Mouse (Mus musculus): ENCODE measurements around the gene Sh2d2a. TPM values are rescaled to one million over a fixed set of nuclear protein-coding genes. Genes with fewer than 3 reads are reported as not detected.
"Not testable (repeated sequence)": the region's sequence is repeated elsewhere in the genome, so short reads cannot be mapped to it uniquely, and the experiment has no call there.

Gene Sh2d2a
- polyA plus RNA-seq, 1 experiment from 2014 or later: not detected

GRCm38 (mm10) chr3:87864111-87864510 lies 17.6 kb downstream of the Sh2d2a start:
- not testable (repeated sequence) for H3K27me3 ChIP-seq (replicated peaks); H3K4me1 ChIP-seq; H3K9ac ChIP-seq; H3K4me3 ChIP-seq; H3K27ac ChIP-seq; H3K4me2 ChIP-seq (replicated peaks); ATAC-seq (ENCODE audit: low FRiP score, low read depth); H3K9me3 ChIP-seq
- peaks cover 83% of the 10 kb centered on the region for H3K36me3 ChIP-seq
- 97% methylated on average over 4 of the region's 4 CpGs for WGBS

DNA sequence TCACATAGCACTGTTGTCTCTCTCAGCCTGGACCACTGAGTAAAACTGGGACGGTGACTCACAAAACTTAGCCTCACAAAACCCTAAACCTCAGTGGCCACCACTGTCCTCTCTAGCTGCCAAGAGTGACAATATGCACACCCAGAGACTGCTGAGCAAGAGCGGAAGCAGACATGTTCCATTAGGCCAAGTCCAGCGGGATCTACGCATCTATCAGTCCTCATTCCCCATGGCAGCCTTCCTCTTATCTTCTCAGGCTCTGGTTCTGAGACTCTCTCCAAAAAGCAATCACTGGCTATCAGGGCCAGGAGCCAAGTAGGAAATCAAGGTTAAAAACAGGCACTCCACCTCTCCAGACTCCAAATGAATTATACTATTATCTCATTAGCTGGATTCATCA lies 31.2 kb downstream of the Sh2d2a start:
- WGBS: 94% methylated on average over 4 of the region's 4 CpGs
- Histone ChIP-seq H3K4me3 (no peak overlapping the region), H3K9me3 (no peaks in the 10 kb centered on the region), H3K4me1 (no peaks in the 10 kb centered on the region), H3K36me3 (peaks cover 16% of the 10 kb centered on the region), H3K27me3 (replicated peaks) (no peaks in the 10 kb centered on the region), H3K27ac (no peak overlapping the region), H3K4me2 (replicated peaks) (no peak overlapping the region), H3K9ac (no peak overlapping the region)
- ATAC-seq (ENCODE audit: low FRiP score, low read depth): no peak

DNA sequence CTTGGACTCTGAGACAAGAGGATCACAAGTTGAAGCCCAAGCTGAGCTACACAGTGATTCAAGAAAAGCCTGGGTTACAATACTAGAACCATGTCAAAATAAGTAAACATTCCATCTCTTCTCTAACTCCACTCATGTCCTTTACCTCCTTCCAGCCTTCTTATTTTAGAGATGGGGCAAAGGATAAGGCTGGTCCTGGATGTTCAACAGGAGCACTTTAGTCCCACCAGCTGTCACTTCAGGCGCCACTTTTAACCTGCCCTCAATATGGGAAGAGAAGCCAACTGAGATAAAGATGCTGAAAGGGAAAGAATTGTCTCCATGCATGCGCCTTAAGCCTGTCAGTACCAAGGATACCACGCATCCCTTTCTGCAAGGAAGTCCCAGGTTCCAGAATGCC lies 37.7 kb downstream of the Sh2d2a start:
- no peak for ATAC-seq (ENCODE audit: low FRiP score, low read depth)
- H3K4me1 ChIP-seq: peaks cover 17% of the 10 kb centered on the region
- no peak overlapping the region for H3K27ac ChIP-seq
- H3K27me3 ChIP-seq (replicated peaks): no peaks in the 10 kb centered on the region
- H3K4me3 ChIP-seq: peak overlapping the region; percentile 100
- peak overlapping the region; percentile 95 for H3K4me2 ChIP-seq (replicated peaks)
- H3K9me3 ChIP-seq: peaks cover 4% of the 10 kb centered on the region; the same call in 1 of the 2 replicates
- 7% methylated on average over 3 of the region's 3 CpGs for WGBS
- H3K36me3 ChIP-seq: peaks cover 10% of the 10 kb centered on the region
- H3K9ac ChIP-seq: peak overlapping the region; percentile 95

DNA sequence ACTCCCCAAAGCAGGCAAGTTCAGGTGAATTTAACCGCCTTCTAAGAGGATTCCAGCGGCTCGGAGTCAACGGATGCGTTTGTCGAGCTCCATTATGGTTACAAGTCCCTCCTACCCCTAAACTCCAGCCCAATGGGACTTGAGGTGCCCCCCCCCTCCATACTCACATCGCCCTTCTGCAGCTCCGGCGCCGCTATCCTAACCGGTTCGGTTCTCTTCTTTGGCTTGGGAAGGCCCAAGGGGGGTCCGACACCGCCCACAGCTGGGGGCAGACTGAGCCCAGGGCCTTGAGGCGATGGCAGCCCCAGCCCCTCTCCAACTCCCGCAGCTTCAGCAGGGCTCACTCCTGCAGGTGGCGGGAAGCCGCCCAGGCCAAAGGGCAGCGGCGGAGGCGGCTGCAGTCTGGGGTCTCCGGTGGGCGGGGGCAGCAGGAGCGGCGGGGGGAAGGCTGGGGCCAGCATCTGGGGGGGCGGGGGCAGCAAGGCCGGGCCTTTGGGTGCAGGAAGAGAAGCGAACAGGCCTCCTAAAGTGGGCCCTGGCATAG lies 38.2 kb downstream of the Sh2d2a start:
- H3K9ac ChIP-seq: peak overlapping the region; percentile 95
- H3K4me3 ChIP-seq: peak overlapping the region; percentile 100
- peak; percentile 11 for ATAC-seq (ENCODE audit: low FRiP score, low read depth)
- H3K4me1 ChIP-seq: peaks cover 17% of the 10 kb centered on the region
- peaks cover 4% of the 10 kb centered on the region; the same call in 1 of the 2 replicates for H3K9me3 ChIP-seq
- under 1% methylated on average over 28 of the region's 28 CpGs for WGBS
- H3K27me3 ChIP-seq (replicated peaks): no peaks in the 10 kb centered on the region
- peaks cover 9% of the 10 kb centered on the region for H3K36me3 ChIP-seq
- H3K4me2 ChIP-seq (replicated peaks): peak overlapping the region; percentile 95
- H3K27ac ChIP-seq: peak overlapping the region; percentile 62; the same call in 1 of the 2 replicates

GRCm38 (mm10) chr3:87885281-87886003 lies 38.9 kb downstream of the Sh2d2a start, which contains the start of gene Prcc:
Prcc (minus strand) TSS chr3:87885608.
- H3K27ac ChIP-seq: peak within 1 kb of the TSS; percentile 62; the same call in 1 of the 2 replicates

GRCm38 (mm10) chr3:87886004-87886365 lies 39.4 kb downstream of the Sh2d2a start:
- WGBS: 18% methylated on average over 10 of the region's 10 CpGs
- Histone ChIP-seq H3K9ac (no peak overlapping the region), H3K4me1 (peaks cover 17% of the 10 kb centered on the region), H3K27ac (no peak overlapping the region), H3K27me3 (replicated peaks) (no peaks in the 10 kb centered on the region), H3K4me3 (peak overlapping the region; percentile 100), H3K9me3 (peaks cover 4% of the 10 kb centered on the region; the same call in 1 of the 2 replicates), H3K36me3 (no peaks in the 10 kb centered on the region), H3K4me2 (replicated peaks) (peak overlapping the region; percentile 47)
- peak; percentile 41 for ATAC-seq (ENCODE audit: low FRiP score, low read depth)

More at GRCm38 (mm10) chr3:87885281-87886003, 38.9 kb downstream of the Sh2d2a start, which contains the start of gene Prcc:
- peak within 1 kb of the TSS; percentile 95 for H3K9ac ChIP-seq
- H3K27me3 ChIP-seq (replicated peaks): no peaks in the 10 kb centered on the region
- H3K4me3 ChIP-seq: peak within 1 kb of the TSS; percentile 100
- H3K4me1 ChIP-seq: peaks cover 17% of the 10 kb centered on the region
- WGBS: under 1% methylated on average over 33 of the region's 33 CpGs
- H3K36me3 ChIP-seq: peaks cover 4% of the 10 kb centered on the region
- peak within 1 kb of the TSS; percentile 95 for H3K4me2 ChIP-seq (replicated peaks)
- H3K9me3 ChIP-seq: peaks cover 4% of the 10 kb centered on the region; the same call in 1 of the 2 replicates
- ATAC-seq (ENCODE audit: low FRiP score, low read depth): peak; percentile 99

DNA sequence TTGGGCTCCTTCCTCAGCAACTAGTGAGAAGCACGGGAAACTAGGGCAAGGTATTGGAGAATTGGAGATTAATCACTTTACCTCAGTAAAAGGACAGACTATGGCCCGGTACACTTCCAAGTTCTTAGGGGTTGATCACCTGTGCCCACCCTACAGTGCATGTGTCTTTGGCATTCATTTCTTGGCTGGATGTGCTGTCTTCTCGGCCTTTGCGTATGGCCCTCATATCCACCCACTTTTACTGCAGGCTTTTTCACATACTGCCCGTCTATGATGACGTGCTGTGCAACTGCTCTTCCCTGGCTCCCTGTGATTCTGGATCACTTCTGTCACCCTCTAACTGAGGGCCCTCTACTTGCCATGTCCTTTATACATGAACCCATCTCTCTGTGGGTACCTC lies 39.9 kb downstream of the Sh2d2a start:
- peak overlapping the region; percentile 47 for H3K4me2 ChIP-seq (replicated peaks)
- H3K9ac ChIP-seq: no peak overlapping the region
- H3K27me3 ChIP-seq (replicated peaks): no peaks in the 10 kb centered on the region
- H3K4me1 ChIP-seq: peaks cover 17% of the 10 kb centered on the region
- H3K4me3 ChIP-seq: no peak overlapping the region
- H3K27ac ChIP-seq: no peak overlapping the region
- 87% methylated on average over 6 of the region's 6 CpGs for WGBS
- peaks cover 4% of the 10 kb centered on the region; the same call in 1 of the 2 replicates for H3K9me3 ChIP-seq
- no peaks in the 10 kb centered on the region for H3K36me3 ChIP-seq
- 0 out of 2 replicates have a peak, but pooled peaks have one; percentile 1 for ATAC-seq (ENCODE audit: low FRiP score, low read depth)

GRCm38 (mm10) chr3:87887400-87887799 lies 40.8 kb downstream of the Sh2d2a start:
- H3K4me2 ChIP-seq (replicated peaks); H3K36me3 ChIP-seq; H3K27ac ChIP-seq; ATAC-seq (ENCODE audit: low FRiP score, low read depth); H3K9me3 ChIP-seq; H3K4me3 ChIP-seq; H3K27me3 ChIP-seq (replicated peaks); H3K9ac ChIP-seq: not testable (repeated sequence)
- WGBS: 89% methylated on average over 4 of the region's 4 CpGs
- peaks cover 17% of the 10 kb centered on the region for H3K4me1 ChIP-seq

- Histone ChIP-seq H3K27ac (no peak overlapping the region), H3K9me3 (peaks cover 4% of the 10 kb centered on the region; the same call in 1 of the 2 replicates), H3K36me3 (no peaks in the 10 kb centered on the region), H3K27me3 (replicated peaks) (no peaks in the 10 kb centered on the region), H3K9ac (no peak overlapping the region), H3K4me1 (no peaks in the 10 kb centered on the region), H3K4me2 (replicated peaks) (no peak overlapping the region), H3K4me3 (no peak overlapping the region)
- no peak for ATAC-seq (ENCODE audit: low FRiP score, low read depth)
- 67% methylated on average over 3 of the region's 3 CpGs for WGBS
Measured at GRCm38 (mm10) chr3:87891481-87891880, 44.9 kb downstream of the Sh2d2a start.

DNA sequence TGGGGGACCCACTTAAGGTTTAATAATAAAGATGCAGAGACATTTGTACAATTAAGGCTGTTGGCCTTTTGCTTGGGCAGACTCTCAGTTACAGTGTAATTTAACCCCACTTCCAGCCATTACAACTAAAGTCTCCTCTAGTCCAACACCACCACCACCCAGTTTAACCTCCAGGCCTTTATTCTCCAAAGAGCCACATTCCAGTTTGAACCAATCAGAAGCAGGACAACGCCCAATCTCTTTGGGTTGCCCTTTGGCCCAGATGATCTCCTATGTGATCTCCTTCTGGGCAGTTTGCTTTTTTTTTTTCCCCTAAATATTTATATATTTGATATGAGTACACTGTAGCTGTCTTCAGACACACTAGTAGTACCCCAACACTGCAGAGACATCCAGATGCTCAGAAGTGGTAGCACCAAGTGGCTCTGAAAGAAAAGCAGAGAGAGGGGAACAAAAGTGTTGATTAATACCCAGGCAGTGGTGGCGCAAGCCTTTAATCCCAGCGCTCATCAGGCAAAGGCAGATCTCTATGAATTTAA lies 46.9 kb downstream of the Sh2d2a start:
- Histone ChIP-seq H3K4me2 (replicated peaks) (no peak overlapping the region), H3K36me3 (no peaks in the 10 kb centered on the region), H3K27ac (no peak overlapping the region), H3K27me3 (replicated peaks) (no peaks in the 10 kb centered on the region), H3K9me3 (no peaks in the 10 kb centered on the region), H3K9ac (no peak overlapping the region), H3K4me3 (no peak overlapping the region), H3K4me1 (no peaks in the 10 kb centered on the region)
- 82% methylated on average over 3 of the region's 3 CpGs for WGBS
- ATAC-seq (ENCODE audit: low FRiP score, low read depth): no peak

DNA sequence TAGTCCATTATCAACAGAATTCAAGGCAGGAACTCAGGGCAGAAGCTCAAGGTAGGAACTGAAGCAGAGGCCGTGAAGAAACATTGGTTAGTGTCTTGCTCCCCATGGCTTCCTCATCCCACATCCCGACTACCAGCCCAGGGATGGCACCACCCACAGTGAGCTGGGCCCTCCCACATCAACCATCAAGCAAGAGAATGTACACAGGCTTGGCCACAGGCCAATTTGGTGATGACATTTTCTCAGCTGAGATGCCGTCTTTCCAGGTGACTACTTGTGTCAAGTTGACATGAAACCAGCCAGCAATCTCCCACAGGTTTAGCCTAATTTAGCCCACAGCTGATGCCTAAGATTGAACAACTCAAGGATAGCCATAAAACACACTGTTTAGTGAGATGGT lies 52.7 kb downstream of the Sh2d2a start:
- Histone ChIP-seq H3K4me1 (no peaks in the 10 kb centered on the region), H3K4me3 (no peak overlapping the region), H3K27ac (no peak overlapping the region), H3K9ac (no peak overlapping the region), H3K36me3 (no peaks in the 10 kb centered on the region), H3K4me2 (replicated peaks) (no peak overlapping the region), H3K27me3 (replicated peaks) (no peaks in the 10 kb centered on the region), H3K9me3 (no peaks in the 10 kb centered on the region)
- ATAC-seq (ENCODE audit: low FRiP score, low read depth): no peak
- 78% methylated on average over 3 of the region's 3 CpGs for WGBS

DNA sequence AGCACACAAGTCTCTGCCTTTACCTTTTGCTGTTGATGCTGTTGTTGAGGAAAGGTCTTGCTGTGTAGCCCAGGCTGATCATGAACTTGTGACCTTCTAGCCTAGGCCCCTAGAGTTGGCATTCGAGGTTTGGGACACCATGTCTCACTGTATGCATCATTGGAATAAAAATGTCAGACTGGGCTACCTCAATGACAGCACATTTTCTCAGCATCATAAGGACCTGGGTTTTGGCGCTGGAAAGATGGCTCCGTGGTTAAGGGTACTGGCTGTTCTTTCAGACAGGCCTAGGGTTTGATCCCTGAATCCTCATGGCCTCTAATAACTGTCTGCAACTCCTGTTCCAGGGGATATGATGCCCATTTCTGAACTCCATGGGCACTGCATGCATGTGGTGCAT lies 53.2 kb downstream of the Sh2d2a start:
- H3K4me1 ChIP-seq: no peaks in the 10 kb centered on the region
- H3K9ac ChIP-seq: no peak overlapping the region
- no peak for ATAC-seq (ENCODE audit: low FRiP score, low read depth)
- no peak overlapping the region for H3K4me2 ChIP-seq (replicated peaks)
- WGBS: 81% methylated on average over 3 of the region's 3 CpGs
- no peaks in the 10 kb centered on the region for H3K36me3 ChIP-seq
- no peaks in the 10 kb centered on the region for H3K9me3 ChIP-seq
- no peaks in the 10 kb centered on the region for H3K27me3 ChIP-seq (replicated peaks)
- H3K27ac ChIP-seq: no peak overlapping the region
- no peak overlapping the region for H3K4me3 ChIP-seq

Measured in neural tube, embryonic 12.5 days (tissue).